Comparison of ENCODE assay signal across 40 mouse cellular contexts in the genomic region with DNA sequence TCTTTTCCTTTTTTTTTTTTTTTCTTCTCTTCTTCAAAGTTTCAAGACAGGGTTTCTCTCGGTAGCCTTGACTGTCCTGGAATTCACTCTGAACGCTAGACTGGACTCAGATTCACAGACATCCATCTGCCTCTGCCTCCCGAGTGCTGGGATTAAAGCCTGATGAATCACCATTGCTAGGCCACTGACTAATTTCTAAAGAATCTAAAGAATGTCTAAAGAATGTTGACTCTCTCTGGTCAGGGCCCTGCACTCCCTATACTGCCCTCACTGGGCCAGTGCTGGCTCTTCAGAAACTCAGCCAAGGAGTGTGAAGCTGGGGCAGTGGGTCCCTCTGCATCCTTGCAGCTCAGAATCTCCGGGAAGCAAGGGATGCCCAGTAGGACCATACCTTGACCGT. TPM values are rescaled to one million over a fixed set of nuclear protein-coding genes. Genes with fewer than 3 reads are reported as not detected.
A peak's percentile ranks its signal among the peaks of the same experiment; 100 is the strongest.
DNase-seq lines count a peak whose midpoint lies in the region; ATAC-seq and TF ChIP-seq lines count a peak whose summit lies in the region.
"Had no signal": no experiment of that assay in that cellular context is flagged by ENCODE, and none has a peak within 500 bp of the region (broad histone marks: within the 10 kb centered on the region; RNA-seq: fewer than 3 reads in every experiment).

No protein-coding gene starts in this region.

- no peak for TF ChIP-seq CTCF in bone marrow macrophage, adult 2 months (IDR thresholded peaks at IDR 0.05; ENCODE audit: low read depth, low read length)

- no peak for TF ChIP-seq POLR2A in bone marrow macrophage, adult 2 months (IDR thresholded peaks at IDR 0.05; ENCODE audit: borderline replicate concordance, low read depth, low read length)

- H3K4me1 ChIP-seq in midbrain, embryonic 11.5 days (ENCODE audit: control insufficient read depth, insufficient read depth, low read length), result peaks cover 7% of the 10 kb centered on the region
- peaks cover 12% of the 10 kb centered on the region for H3K4me1 ChIP-seq in midbrain, embryonic 15.5 days
- peaks cover 3 to 43% of the 10 kb centered on the region in 2 experiments; a peak in 3 of 4 replicates for H3K4me1 ChIP-seq in ES-E14 (ENCODE audit: control insufficient read depth in 2 of 2, insufficient read depth in 2 of 2, low read length in 2 of 2, poor library complexity in 1 of 2)
- peaks cover 73% of the 10 kb centered on the region for H3K4me1 ChIP-seq in bone marrow macrophage, adult 2 months (ENCODE audit: control insufficient read depth, insufficient read depth, low read length)

- no peak overlapping the region for H3K27ac ChIP-seq in midbrain, embryonic 11.5 days (ENCODE audit: low read depth, low read length)
- H3K27ac ChIP-seq in midbrain, embryonic 15.5 days, result no peak overlapping the region
- H3K27ac ChIP-seq in ES-E14 (ENCODE audit: insufficient read depth, low read depth, low read length, poor library complexity, severe bottlenecking), result 0 out of 2 replicates have a peak overlapping the region, but pooled peaks have one; percentile 24
- peak overlapping the region; percentile 21 for H3K27ac ChIP-seq in bone marrow macrophage, adult 2 months (ENCODE audit: insufficient read depth, low read depth, low read length)
- H3K27ac ChIP-seq: embryonic facial prominence, embryonic 10.5 days; embryonic facial prominence, embryonic 15.5 days; hindbrain, embryonic 13.5 days; liver, embryonic 15.5 days; lung, embryonic 15.5 days; midbrain, embryonic 13.5 days; stomach, embryonic 15.5 days had no signal

- ATAC-seq in midbrain, embryonic 11.5 days (ENCODE audit: low FRiP score), result no peak
- no peak for ATAC-seq in midbrain, embryonic 15.5 days (replicated peaks)
- ATAC-seq: forebrain, embryonic 14.5 days; intestine, embryonic 16.5 days; midbrain, embryonic 13.5 days had no signal

- H3K9ac ChIP-seq in midbrain, embryonic 11.5 days (ENCODE audit: low read length), result no peak overlapping the region
- H3K9ac ChIP-seq in midbrain, embryonic 15.5 days, result no peak overlapping the region
- H3K9ac ChIP-seq in ES-E14 (ENCODE audit: insufficient read depth, low read depth, low read length, poor library complexity, severe bottlenecking), result no peak overlapping the region
- H3K9ac ChIP-seq: embryonic facial prominence, embryonic 15.5 days; hindbrain, embryonic 13.5 days; liver, embryonic 15.5 days; lung, embryonic 15.5 days; midbrain, embryonic 13.5 days; stomach, embryonic 15.5 days had no signal

- peaks cover 2% of the 10 kb centered on the region for H3K27me3 ChIP-seq in midbrain, embryonic 11.5 days (ENCODE audit: control insufficient read depth, insufficient read depth, low read length)
- peaks cover 3% of the 10 kb centered on the region; the same call in 1 of the 2 replicates for H3K27me3 ChIP-seq in midbrain, embryonic 15.5 days (replicated peaks)
- H3K27me3 ChIP-seq: embryonic facial prominence, embryonic 15.5 days; lung, embryonic 15.5 days; stomach, embryonic 15.5 days had no signal

- in situ Hi-C loops in ES-E14 (cut with MboI; ENCODE audit: low sequenced_read_pairs in 2 of 2, unreplicated experiment in 2 of 2), result no loop called here

- H3K36me3 ChIP-seq in midbrain, embryonic 11.5 days (ENCODE audit: control insufficient read depth, insufficient read depth, low read length), result no peaks in the 10 kb centered on the region
- no peaks in the 10 kb centered on the region for H3K36me3 ChIP-seq in midbrain, embryonic 15.5 days (replicated peaks)
- no peaks in the 10 kb centered on the region for H3K36me3 ChIP-seq in ES-E14 (ENCODE audit: control insufficient read depth, insufficient read depth, low read length, poor library complexity, severe bottlenecking)
- H3K36me3 ChIP-seq: embryonic facial prominence, embryonic 10.5 days; embryonic facial prominence, embryonic 15.5 days; hindbrain, embryonic 13.5 days; liver, embryonic 15.5 days; lung, embryonic 15.5 days; midbrain, embryonic 13.5 days; stomach, embryonic 15.5 days had no signal

- 54% methylated on average over 5 of the region's 5 CpGs for WGBS in midbrain, embryonic 11.5 days
- WGBS in midbrain, embryonic 15.5 days, result 59% methylated on average over 5 of the region's 5 CpGs

- H3K4me3 ChIP-seq in midbrain, embryonic 11.5 days (ENCODE audit: low read depth, low read length), result no peak overlapping the region
- no peak overlapping the region for H3K4me3 ChIP-seq in midbrain, embryonic 15.5 days
- no peak overlapping the region for H3K4me3 ChIP-seq in ES-E14 (ENCODE audit: insufficient read depth in 1 of 2, low read depth in 1 of 2, low read length in 2 of 2, poor library complexity in 1 of 2, severe bottlenecking in 1 of 2)
- no peak overlapping the region for H3K4me3 ChIP-seq in bone marrow macrophage, adult 2 months (ENCODE audit: insufficient read depth, low read length)
- H3K4me3 ChIP-seq: embryonic facial prominence, embryonic 10.5 days; embryonic facial prominence, embryonic 15.5 days; hindbrain, embryonic 13.5 days; liver, embryonic 15.5 days; lung, embryonic 15.5 days; midbrain, embryonic 13.5 days; stomach, embryonic 15.5 days had no signal

- H3K9me3 ChIP-seq in midbrain, embryonic 11.5 days (ENCODE audit: control insufficient read depth, low read length), result no peaks in the 10 kb centered on the region
- H3K9me3 ChIP-seq in midbrain, embryonic 15.5 days, result no peaks in the 10 kb centered on the region
- no peaks in the 10 kb centered on the region for H3K9me3 ChIP-seq in ES-E14 (ENCODE audit: control insufficient read depth, insufficient read depth, low read depth, low read length)
- H3K9me3 ChIP-seq: embryonic facial prominence, embryonic 10.5 days; embryonic facial prominence, embryonic 15.5 days; hindbrain, embryonic 13.5 days; liver, embryonic 15.5 days; lung, embryonic 15.5 days; megakaryocyte, embryonic 14.5 days; midbrain, embryonic 13.5 days; stomach, embryonic 15.5 days had no signal

- no peak overlapping the region for H3K4me2 ChIP-seq in midbrain, embryonic 11.5 days
- no peak overlapping the region for H3K4me2 ChIP-seq in midbrain, embryonic 15.5 days
- H3K4me2 ChIP-seq: embryonic facial prominence, embryonic 15.5 days; heart, embryonic 11.5 days; hindbrain, embryonic 13.5 days; liver, embryonic 15.5 days; lung, embryonic 15.5 days; midbrain, embryonic 13.5 days; stomach, embryonic 15.5 days had no signal

- DNase-seq in midbrain, embryonic 11.5 days (ENCODE audit: low spot score, missing footprints), result peak; percentile 8
- no peak for DNase-seq in ES-E14 (ENCODE audit: low read depth, low spot score)
- DNase-seq in gastrocnemius, postnatal 25 days, result no peak
- no peak for DNase-seq in testis, postnatal 10 days (ENCODE audit: low spot score)
- DNase-seq in layer of hippocampus, adult 18-20 months (ENCODE audit: low spot score in 2 of 2), result no peak
- DNase-seq: adrenal gland, postnatal 14 days; cerebellum, adult 18-20 months; cerebellum, postnatal 10 days; gastrocnemius, postnatal 36 days; heart, adult 18-20 months; heart, postnatal 4 days; kidney, adult 9 months; kidney, postnatal 14 days; liver; retina, postnatal 1 day; right cerebral cortex, postnatal 25 days; thymus, adult 18-20 months; thymus, postnatal 25 days had no signal

TF ChIP-seq in ES-E14, 5 proteins besides CTCF, POLR2A, EP300 and RAD21:
- no peak for TF ChIP-seq HCFC1 (IDR thresholded peaks at IDR 0.05; ENCODE audit: borderline replicate concordance, insufficient read depth, low read length)
- no peak for TF ChIP-seq ZNF384 (IDR thresholded peaks at IDR 0.05; ENCODE audit: low read depth, low read length)
- no peak for TF ChIP-seq MAFK (IDR thresholded peaks at IDR 0.05; ENCODE audit: insufficient read depth, low read depth, low read length)
- TF ChIP-seq ZC3H11A (IDR thresholded peaks at IDR 0.05; ENCODE audit: borderline replicate concordance, low read depth, low read length), result no peak

RNA-seq across cellular contexts. Expression of gene 6430531B16Rik, which starts 3.1 kb away (rescaled TPM):
- polyA plus RNA-seq in midbrain, embryonic 11.5 days (2014; fragmentation: Nextera tagmentation; extraction: Ambion mirVana), result 0.34 and 1.2 TPM in 2 replicates
- polyA plus RNA-seq in midbrain, embryonic 15.5 days (2015; fragmentation: Nextera tagmentation; extraction: Ambion mirVana), result 0.83 and 1.3 TPM in 2 replicates
- 1.8 TPM in 2 replicates for total RNA-seq in ES-E14 (2012; rRNA removed)
- not detected in 2 replicates for polyA plus RNA-seq in bone marrow macrophage, adult 2 months (2012; ENCODE audit: insufficient read depth, insufficient read length, missing spikeins)
- not detected for total RNA-seq in gastrocnemius, postnatal 25 days (2021)
- total RNA-seq in layer of hippocampus, adult 18-20 months (2021), result 1 to 10 TPM in 1 of 2 experiments, under 1 TPM in 1; 0.99 to 1.5 TPM
- total RNA-seq: adrenal gland, postnatal 14 days; common myeloid progenitor, adult 5-6 weeks; gastrocnemius, adult 18-20 months; gastrocnemius, postnatal 36 days; heart, adult 18-20 months; heart, postnatal 4 days; monocyte, adult 5-6 weeks had no signal
- polyA plus RNA-seq: intestine, embryonic 16.5 days; liver, embryonic 15.5 days had no signal

RNA-seq across cellular contexts. Expression of gene Adam8, which starts 16.9 kb away (rescaled TPM):
- polyA plus RNA-seq in midbrain, embryonic 11.5 days (2014; fragmentation: Nextera tagmentation; extraction: Ambion mirVana), result 1.8 TPM in 2 replicates
- 4.5 TPM in 2 replicates for polyA plus RNA-seq in midbrain, embryonic 15.5 days (2015; fragmentation: Nextera tagmentation; extraction: Ambion mirVana)
- 7.6 and 8.3 TPM in 2 replicates for total RNA-seq in ES-E14 (2012; rRNA removed)
- polyA plus RNA-seq in bone marrow macrophage, adult 2 months (2012; ENCODE audit: insufficient read depth, insufficient read length, missing spikeins), result 240 and 334 TPM in 2 replicates
- under 1 TPM; 0.29 to 0.36 TPM for total RNA-seq in gastrocnemius, postnatal 25 days (2021)
- 1 to 10 TPM; 3.2 to 4.7 TPM for total RNA-seq in layer of hippocampus, adult 18-20 months (2021)

RNA-seq across cellular contexts. Expression of gene Utf1, which starts 31.9 kb away (rescaled TPM):
- polyA plus RNA-seq in midbrain, embryonic 11.5 days (2014; fragmentation: Nextera tagmentation; extraction: Ambion mirVana), result not detected in 2 replicates
- polyA plus RNA-seq in midbrain, embryonic 15.5 days (2015; fragmentation: Nextera tagmentation; extraction: Ambion mirVana), result not detected in 2 replicates
- total RNA-seq in ES-E14 (2012; rRNA removed), result 147 and 174 TPM in 2 replicates
- polyA plus RNA-seq in bone marrow macrophage, adult 2 months (2012; ENCODE audit: insufficient read depth, insufficient read length, missing spikeins), result not detected in 2 replicates
- not detected for total RNA-seq in gastrocnemius, postnatal 25 days (2021)
- total RNA-seq in layer of hippocampus, adult 18-20 months (2021), result not detected
- total RNA-seq: adrenal gland, postnatal 14 days; common myeloid progenitor, adult 5-6 weeks; gastrocnemius, adult 18-20 months; gastrocnemius, postnatal 36 days; heart, adult 18-20 months; heart, postnatal 4 days; layer of hippocampus, postnatal 10 days; left cerebral cortex, adult 18-20 months; left cerebral cortex, postnatal 14 days; monocyte, adult 5-6 weeks had no signal
- polyA plus RNA-seq: C2C12; forebrain, embryonic 14.5 days; heart, embryonic 11.5 days; hindbrain, embryonic 13.5 days; intestine, embryonic 16.5 days; limb, embryonic 11.5 days; liver, embryonic 15.5 days; midbrain, embryonic 13.5 days; neural tube, embryonic 14.5 days had no signal

Comparison
In these comparisons a context has a peak if more than half of its experiments do, and no peak if none do; other contexts are left out.
1. H3K27ac ChIP-seq: peak in ES-E14 (single experiment) and bone marrow macrophage, adult 2 months (single experiment); none in midbrain, embryonic 11.5 days (single experiment) and midbrain, embryonic 15.5 days (single experiment).
2. RNA of gene Utf1, which starts 31.9 kb away (total RNA-seq): 147 to 174 TPM in ES-E14; not detected in layer of hippocampus, adult 18-20 months and not detected in gastrocnemius, postnatal 25 days; every median in the first group is over 100 times any median in the second.